Mouse (Mus musculus) CH12.LX (cell line): ENCODE data around the gene Herc6.

Experiments used
- CTCF ChIP-seq, 2 experiments: IDR thresholded peaks in 1 of 2; conservative IDR thresholded peaks in 1 of 2; 2 replicates each; pipeline ENCODE4 v1.5.1; 2011 to 2012; ENCODE audit warnings: low read depth in 2 of 2, low read length in 2 of 2, improper control_type of control experiment in 1 of 2, inconsistent platforms in 1 of 2, mild to moderate bottlenecking in 1 of 2, moderate library complexity in 1 of 2
- E2F4 ChIP-seq: IDR thresholded peaks from 2 replicates; pipeline ENCODE4 v1.6.1; 2011; ENCODE audit warnings: low read depth, low read length, improper control_type of control experiment; ENCODE audit not compliant: insufficient replicate concordance
- ELF1 ChIP-seq: IDR thresholded peaks from 2 replicates; pipeline ENCODE4 v1.6.1; 2014; ENCODE audit warnings: low read depth, mild to moderate bottlenecking, inconsistent platforms, low read length, improper control_type of control experiment
- ETS1 ChIP-seq: conservative IDR thresholded peaks from 2 replicates; pipeline ENCODE4 v1.6.1; 2012; ENCODE audit warnings: low read depth, mild to moderate bottlenecking, inconsistent platforms, low read length, improper control_type of control experiment, moderate library complexity
- KAT2A ChIP-seq: IDR thresholded peaks from 2 replicates; pipeline ENCODE4 v1.6.1; 2012; ENCODE audit warnings: low read length, improper control_type of control experiment, inconsistent platforms; ENCODE audit not compliant: insufficient replicate concordance
- MAZ ChIP-seq: IDR thresholded peaks from 2 replicates; pipeline ENCODE4 v1.6.1; 2012; ENCODE audit warnings: low read depth, mild to moderate bottlenecking, inconsistent platforms, low read length, improper control_type of control experiment, moderate library complexity
- MEF2A ChIP-seq: IDR thresholded peaks from 2 replicates; pipeline ENCODE4 v1.6.1; 2014; ENCODE audit warnings: low read depth, mild to moderate bottlenecking, inconsistent platforms, low read length, improper control_type of control experiment, borderline replicate concordance
- POLR2AphosphoS2 ChIP-seq: IDR thresholded peaks from 2 replicates; pipeline ENCODE4 v1.6.1; 2011; ENCODE audit warnings: low read depth, low read length, improper control_type of control experiment
- TCF12 ChIP-seq: IDR thresholded peaks from 2 replicates; pipeline ENCODE4 v1.6.1; 2014; ENCODE audit warnings: low read depth, mild to moderate bottlenecking, inconsistent platforms, low read length, improper control_type of control experiment
- UBTF ChIP-seq: IDR thresholded peaks from 2 replicates; pipeline ENCODE4 v1.6.1; 2012; ENCODE audit warnings: low read depth, mild to moderate bottlenecking, inconsistent platforms, low read length, improper control_type of control experiment, moderate library complexity
- ZKSCAN1 ChIP-seq: IDR thresholded peaks from 2 replicates; pipeline ENCODE4 v1.6.1; 2012; ENCODE audit warnings: low read depth, inconsistent platforms, low read length, improper control_type of control experiment, borderline replicate concordance

DNA sequence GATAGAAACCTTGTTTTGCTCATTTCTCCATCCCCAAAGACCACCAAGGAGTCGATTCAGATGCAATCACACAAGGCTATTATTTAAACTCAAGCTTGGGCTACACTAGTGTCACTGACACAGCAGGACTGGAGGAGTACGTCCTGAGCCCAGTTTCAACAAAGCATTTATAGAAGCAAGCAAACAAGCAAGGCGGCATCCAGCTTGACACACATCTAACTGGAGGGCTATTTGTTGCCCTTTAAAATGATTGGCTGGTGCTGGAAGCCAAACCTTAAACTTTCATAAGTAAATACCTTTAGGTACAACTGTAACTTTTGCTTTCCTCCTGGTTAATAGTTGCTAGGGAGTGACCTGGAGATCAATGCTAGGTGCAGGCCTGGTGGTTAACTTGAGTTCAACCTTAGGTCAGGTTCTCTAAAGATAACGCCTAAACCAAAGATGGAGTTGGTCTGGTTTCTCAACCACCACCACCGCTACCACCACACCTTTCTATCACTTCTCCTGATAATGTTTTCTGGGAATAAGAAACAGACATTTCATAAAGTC lies 39.8 kb upstream of the Herc6 start:
- TF ChIP-seq ELF1 = no peak
- TF ChIP-seq MAZ = no peak
- no peak for TF ChIP-seq KAT2A
- no peak for TF ChIP-seq ETS1
- no peak for TF ChIP-seq CTCF (conservative IDR thresholded peaks at IDR 0.05 in 1 of 2, IDR thresholded peaks at IDR 0.05 in 1 of 2; ENCODE audit: low read depth in 2 of 2, low read length in 2 of 2)
- TF ChIP-seq TCF12 = no peak
- no peak for TF ChIP-seq UBTF
- TF ChIP-seq ZKSCAN1 = no peak
- TF ChIP-seq POLR2AphosphoS2 = no peak
- TF ChIP-seq MEF2A = no peak
- TF ChIP-seq E2F4 = no peak
